Mouse (Mus musculus): ENCODE measurements at regions not wholly inside any gene's neighbourhood (a gene's known extent, or its start where the extent isn't known, plus 50 kb on each side); places are given as distances from the start of the nearest gene placed in this dataset.

GRCm38 (mm10) chr3:61582927-61583326 is 217.2 kb upstream of the B430305J03Rik start:
- Histone ChIP-seq H3K27ac (ENCODE audit: insufficient read depth, low read length) (no peak overlapping the region), H3K36me3 (ENCODE audit: control insufficient read depth, insufficient read depth, low read length) (no peaks in the 10 kb centered on the region), H3K4me1 (ENCODE audit: control insufficient read depth, insufficient read depth, insufficient read length) (no peaks in the 10 kb centered on the region), H3K27me3 (ENCODE audit: control insufficient read depth, insufficient read depth, low read length) (no peaks in the 10 kb centered on the region), H3K4me3 (ENCODE audit: extremely low read depth, insufficient read depth, insufficient read length) (no peak overlapping the region)
- no peak for TF ChIP-seq POLR2A (IDR thresholded peaks at IDR 0.05; ENCODE audit: low read depth, low read length)
- TF ChIP-seq CTCF (IDR thresholded peaks at IDR 0.05; ENCODE audit: extremely low read depth, insufficient read depth, insufficient read length, insufficient replicate concordance), result no peak
- DNase-seq (ENCODE audit: low read depth in 1 of 2, low spot score in 2 of 2), result no peak
- 84% methylated on average over 2 of the region's 2 CpGs for WGBS

GRCm38 (mm10) chr3:61580252-61580651 is 214.5 kb upstream of the B430305J03Rik start:
- no peaks in the 10 kb centered on the region for H3K36me3 ChIP-seq (ENCODE audit: control insufficient read depth, insufficient read depth, low read length)
- H3K27ac ChIP-seq (ENCODE audit: insufficient read depth, low read length), result no peak overlapping the region
- H3K27me3 ChIP-seq (ENCODE audit: control insufficient read depth, insufficient read depth, low read length), result no peaks in the 10 kb centered on the region
- H3K4me3 ChIP-seq (ENCODE audit: extremely low read depth, insufficient read depth, insufficient read length), result no peak overlapping the region
- no peaks in the 10 kb centered on the region for H3K4me1 ChIP-seq (ENCODE audit: control insufficient read depth, insufficient read depth, insufficient read length)
- WGBS, result 84% methylated on average over 3 of the region's 3 CpGs
- DNase-seq (ENCODE audit: low read depth in 1 of 2, low spot score in 2 of 2), result no peak
- TF ChIP-seq CTCF (IDR thresholded peaks at IDR 0.05; ENCODE audit: extremely low read depth, insufficient read depth, insufficient read length, insufficient replicate concordance), result no peak
- TF ChIP-seq POLR2A (IDR thresholded peaks at IDR 0.05; ENCODE audit: low read depth, low read length), result no peak

- no peak for DNase-seq (ENCODE audit: low read depth in 1 of 2, low spot score in 2 of 2)
- TF ChIP-seq CTCF (IDR thresholded peaks at IDR 0.05; ENCODE audit: extremely low read depth, insufficient read depth, insufficient read length, insufficient replicate concordance) (no peak), POLR2A (IDR thresholded peaks at IDR 0.05; ENCODE audit: low read depth, low read length) (no peak)
- no peak overlapping the region for H3K27ac ChIP-seq (ENCODE audit: insufficient read depth, low read length)
- no peaks in the 10 kb centered on the region for H3K27me3 ChIP-seq (ENCODE audit: control insufficient read depth, insufficient read depth, low read length)
- 67% methylated on average over 1 of the region's 1 CpGs for WGBS
- H3K4me3 ChIP-seq (ENCODE audit: extremely low read depth, insufficient read depth, insufficient read length), result no peak overlapping the region
- H3K36me3 ChIP-seq (ENCODE audit: control insufficient read depth, insufficient read depth, low read length), result no peaks in the 10 kb centered on the region
- no peaks in the 10 kb centered on the region for H3K4me1 ChIP-seq (ENCODE audit: control insufficient read depth, insufficient read depth, insufficient read length)
Observed at GRCm38 (mm10) chr3:61537113-61537512, 171.4 kb upstream of the B430305J03Rik start.

GRCm38 (mm10) chr3:61535751-61536150 is 170.0 kb upstream of the B430305J03Rik start:
- Histone ChIP-seq H3K4me3 (ENCODE audit: extremely low read depth, insufficient read depth, insufficient read length) (no peak overlapping the region), H3K27ac (ENCODE audit: insufficient read depth, low read length) (no peak overlapping the region), H3K36me3 (ENCODE audit: control insufficient read depth, insufficient read depth, low read length) (no peaks in the 10 kb centered on the region), H3K4me1 (ENCODE audit: control insufficient read depth, insufficient read depth, insufficient read length) (no peaks in the 10 kb centered on the region), H3K27me3 (ENCODE audit: control insufficient read depth, insufficient read depth, low read length) (no peaks in the 10 kb centered on the region)
- 70% methylated on average over 2 of the region's 2 CpGs for WGBS
- TF ChIP-seq POLR2A (IDR thresholded peaks at IDR 0.05; ENCODE audit: low read depth, low read length), result no peak
- no peak for TF ChIP-seq CTCF (IDR thresholded peaks at IDR 0.05; ENCODE audit: extremely low read depth, insufficient read depth, insufficient read length, insufficient replicate concordance)
- DNase-seq (ENCODE audit: low read depth in 1 of 2, low spot score in 2 of 2), result no peak

GRCm38 (mm10) chr3:61503178-61503577 is 137.4 kb upstream of the B430305J03Rik start:
- Histone ChIP-seq H3K4me1 (ENCODE audit: control insufficient read depth, insufficient read depth, insufficient read length) (no peaks in the 10 kb centered on the region), H3K27ac (ENCODE audit: insufficient read depth, low read length) (no peak overlapping the region), H3K27me3 (ENCODE audit: control insufficient read depth, insufficient read depth, low read length) (no peaks in the 10 kb centered on the region), H3K36me3 (ENCODE audit: control insufficient read depth, insufficient read depth, low read length) (no peaks in the 10 kb centered on the region), H3K4me3 (ENCODE audit: extremely low read depth, insufficient read depth, insufficient read length) (no peak overlapping the region)
- TF ChIP-seq POLR2A (IDR thresholded peaks at IDR 0.05; ENCODE audit: low read depth, low read length) (no peak), CTCF (IDR thresholded peaks at IDR 0.05; ENCODE audit: extremely low read depth, insufficient read depth, insufficient read length, insufficient replicate concordance) (no peak)
- no peak for DNase-seq (ENCODE audit: low read depth in 1 of 2, low spot score in 2 of 2)

- no peak for DNase-seq (ENCODE audit: low read depth in 1 of 2, low spot score in 2 of 2)
- TF ChIP-seq POLR2A (IDR thresholded peaks at IDR 0.05; ENCODE audit: low read depth, low read length), result no peak
- no peak for TF ChIP-seq CTCF (IDR thresholded peaks at IDR 0.05; ENCODE audit: extremely low read depth, insufficient read depth, insufficient read length, insufficient replicate concordance)
- WGBS, result 85% methylated on average over 2 of the region's 2 CpGs
Observed at GRCm38 (mm10) chr3:61494835-61495234, 129.1 kb upstream of the B430305J03Rik start.

GRCm38 (mm10) chr3:61486808-61487389 is 121.1 kb upstream of the B430305J03Rik start:
- Histone ChIP-seq H3K36me3 (ENCODE audit: control insufficient read depth, insufficient read depth, low read length) (no peaks in the 10 kb centered on the region), H3K4me3 (ENCODE audit: extremely low read depth, insufficient read depth, insufficient read length) (no peak overlapping the region), H3K4me1 (ENCODE audit: control insufficient read depth, insufficient read depth, insufficient read length) (no peaks in the 10 kb centered on the region), H3K27ac (ENCODE audit: insufficient read depth, low read length) (no peak overlapping the region), H3K27me3 (ENCODE audit: control insufficient read depth, insufficient read depth, low read length) (no peaks in the 10 kb centered on the region)
- no peak for DNase-seq (ENCODE audit: low read depth in 1 of 2, low spot score in 2 of 2)
- TF ChIP-seq CTCF (IDR thresholded peaks at IDR 0.05; ENCODE audit: extremely low read depth, insufficient read depth, insufficient read length, insufficient replicate concordance), result no peak
- no peak for TF ChIP-seq POLR2A (IDR thresholded peaks at IDR 0.05; ENCODE audit: low read depth, low read length)
- 93% methylated on average over 5 of the region's 5 CpGs for WGBS

More at GRCm38 (mm10) chr3:61494835-61495234, 129.1 kb upstream of the B430305J03Rik start:
- Histone ChIP-seq H3K27me3 (ENCODE audit: control insufficient read depth, insufficient read depth, low read length) (no peaks in the 10 kb centered on the region), H3K4me3 (ENCODE audit: extremely low read depth, insufficient read depth, insufficient read length) (no peak overlapping the region), H3K4me1 (ENCODE audit: control insufficient read depth, insufficient read depth, insufficient read length) (no peaks in the 10 kb centered on the region), H3K27ac (ENCODE audit: insufficient read depth, low read length) (no peak overlapping the region), H3K36me3 (ENCODE audit: control insufficient read depth, insufficient read depth, low read length) (no peaks in the 10 kb centered on the region)

Data from spleen, adult 2 months (tissue).